7 mouse cellular contexts compared by ENCODE assay signal in genomic region chr17:87691958-87692357, GRCm38 (mm10). TPM values are rescaled to one million over a fixed set of nuclear protein-coding genes. Genes with fewer than 3 reads are reported as not detected.
DNase-seq lines count a peak whose midpoint lies in the region; ATAC-seq lines count a peak whose summit lies in the region.

No protein-coding gene starts in this region.

- no peak overlapping the region for H3K9ac ChIP-seq in forebrain, embryonic 16.5 days (replicated peaks; ENCODE audit: low read depth, low read length)

- no peak overlapping the region for H3K27ac ChIP-seq in forebrain, embryonic 16.5 days (ENCODE audit: low read length)

- peaks cover 8% of the 10 kb centered on the region for H3K4me1 ChIP-seq in forebrain, embryonic 16.5 days (replicated peaks; ENCODE audit: control insufficient read depth, insufficient read depth, low read length)

- H3K9me3 ChIP-seq in forebrain, embryonic 16.5 days (ENCODE audit: control insufficient read depth, low read length): no peaks in the 10 kb centered on the region

- no peaks in the 10 kb centered on the region for H3K27me3 ChIP-seq in forebrain, embryonic 16.5 days (replicated peaks; ENCODE audit: control insufficient read depth, insufficient read depth, low read length)

- H3K4me2 ChIP-seq in forebrain, embryonic 16.5 days (ENCODE audit: low read length): no peak overlapping the region

- peak; percentile 62 for DNase-seq in 416B (ENCODE audit: low read depth)
- peak; percentile 45 for DNase-seq in CD4-positive helper T cell, adult 2 months (ENCODE audit: low read depth, low spot score)
- DNase-seq in c-Kit-positive CD71-negative TER-119-negative erythroid progenitor cells, embryonic 14.5 days (ENCODE audit: low read depth): peak; percentile 29
- DNase-seq in kidney, postnatal 36 days: peak; percentile 16 to 81
- DNase-seq in lung, postnatal 14 days: peak; percentile 71
- peak; percentile 70 to 85 for DNase-seq in right cerebral cortex, postnatal 10 days (ENCODE audit: low spot score in 2 of 2)

- no peak overlapping the region for H3K4me3 ChIP-seq in forebrain, embryonic 16.5 days (replicated peaks; ENCODE audit: low read length)

- WGBS in forebrain, embryonic 16.5 days: 88% methylated on average over 5 of the region's 5 CpGs

- ATAC-seq in forebrain, embryonic 16.5 days: peak; percentile 63

- peaks cover 7% of the 10 kb centered on the region; the same call in 1 of the 2 replicates for H3K36me3 ChIP-seq in forebrain, embryonic 16.5 days (ENCODE audit: control insufficient read depth, insufficient read depth)

RNA-seq across cellular contexts. Expression of gene Msh2, which starts 19.8 kb away (rescaled TPM):
- polyA plus RNA-seq in forebrain, embryonic 16.5 days (2015; fragmentation: Nextera tagmentation; extraction: Ambion mirVana): 72.8 and 81.5 TPM in 2 replicates

RNA-seq across cellular contexts. Expression of gene Epcam, which starts 56.2 kb away (rescaled TPM):
- polyA plus RNA-seq in forebrain, embryonic 16.5 days (2015; fragmentation: Nextera tagmentation; extraction: Ambion mirVana): 2.1 and 2.4 TPM in 2 replicates
